Mouse (Mus musculus) forelimb bud, embryonic 11.5 days (tissue): ENCODE measurements around the gene Rho.

Source experiments
- DNase-seq: peaks from one replicate; pipeline ENCODE4 v3.0.0-alpha.2; 2012; ENCODE audit warnings: low read depth, low spot score

The Rho gene

GRCm38 (mm10) chr6:115956418-115956921, 24.9 kb downstream of the Rho start:
- no peak for DNase-seq

GRCm38 (mm10) chr6:115956922-115957601, 25.5 kb downstream of the Rho start:
- DNase-seq, result no peak

GRCm38 (mm10) chr6:115957681-115958080, 26.1 kb downstream of the Rho start:
- DNase-seq, result no peak

DNA sequence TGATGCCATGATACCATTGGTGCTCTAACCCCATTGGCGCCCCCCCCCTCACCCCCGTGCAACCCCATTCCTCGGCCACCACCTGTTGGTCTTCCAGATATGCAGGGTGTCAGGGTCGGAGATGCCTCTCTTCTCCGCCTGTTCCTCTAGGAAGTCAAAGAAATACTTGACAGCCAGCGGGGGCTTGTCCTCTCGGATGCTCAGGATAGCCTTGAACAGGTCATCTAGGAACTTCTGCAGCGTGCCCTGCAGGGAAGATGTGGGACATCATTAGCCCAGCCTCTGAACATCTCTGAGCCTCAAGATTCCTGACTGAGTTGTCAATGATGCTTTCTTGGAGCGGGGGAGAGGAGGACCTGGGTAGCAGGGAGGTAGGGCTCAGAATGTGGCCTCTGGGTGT, 26.9 kb downstream of the Rho start:
- DNase-seq, result no peak

DNA sequence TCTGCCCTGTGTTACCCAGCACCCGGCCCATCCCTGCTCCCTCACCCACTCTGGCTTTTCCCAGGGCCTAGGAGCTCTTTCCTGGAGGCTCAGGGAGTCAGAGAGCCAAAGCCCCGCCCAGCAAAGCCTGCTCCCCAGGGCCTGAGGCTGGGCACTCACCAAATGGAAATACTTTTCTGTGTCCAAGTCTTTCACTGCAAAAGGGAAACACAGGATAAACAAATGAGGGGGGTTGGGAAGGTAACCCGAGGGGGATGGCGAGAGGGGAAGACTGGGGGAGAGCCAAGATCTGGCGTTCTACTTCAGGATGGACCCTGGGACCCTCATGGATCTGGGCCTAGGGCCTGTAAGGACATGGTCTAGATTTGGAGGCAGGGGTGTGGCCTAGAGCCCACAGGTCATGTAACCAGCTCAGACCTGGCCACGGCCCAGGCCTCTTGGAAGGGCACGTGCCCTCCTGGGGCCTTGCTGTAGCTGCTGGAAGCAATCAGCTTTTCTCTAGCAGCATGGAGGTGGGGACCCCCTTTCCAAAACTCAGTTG, 27.7 kb downstream of the Rho start:
- no peak for DNase-seq

DNA sequence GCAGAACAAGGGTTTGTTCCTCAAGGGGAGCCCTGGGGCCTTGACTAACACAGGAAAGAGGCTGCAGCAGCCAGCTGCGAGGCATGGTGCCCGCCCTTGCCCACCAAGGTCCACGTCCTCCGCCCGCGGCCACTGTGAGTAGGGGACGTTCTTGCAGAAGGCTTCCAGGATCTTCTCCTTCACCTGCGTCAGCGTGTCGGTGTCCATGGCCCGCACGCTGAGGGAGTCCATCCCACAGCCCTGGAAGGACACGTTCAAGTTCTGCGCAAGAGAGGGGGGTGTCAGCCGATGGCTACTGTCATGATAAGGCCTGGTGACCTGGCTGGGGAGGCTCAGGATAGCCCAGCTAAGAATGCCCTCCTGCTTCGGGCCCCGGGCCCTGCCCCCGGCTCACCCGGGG, 28.8 kb downstream of the Rho start:
- DNase-seq, result no peak

- no peak for DNase-seq
Measured at GRCm38 (mm10) chr6:115961743-115962142, 30.2 kb downstream of the Rho start.

GRCm38 (mm10) chr6:115962439-115963085, 31.0 kb downstream of the Rho start:
- no peak for DNase-seq

DNA sequence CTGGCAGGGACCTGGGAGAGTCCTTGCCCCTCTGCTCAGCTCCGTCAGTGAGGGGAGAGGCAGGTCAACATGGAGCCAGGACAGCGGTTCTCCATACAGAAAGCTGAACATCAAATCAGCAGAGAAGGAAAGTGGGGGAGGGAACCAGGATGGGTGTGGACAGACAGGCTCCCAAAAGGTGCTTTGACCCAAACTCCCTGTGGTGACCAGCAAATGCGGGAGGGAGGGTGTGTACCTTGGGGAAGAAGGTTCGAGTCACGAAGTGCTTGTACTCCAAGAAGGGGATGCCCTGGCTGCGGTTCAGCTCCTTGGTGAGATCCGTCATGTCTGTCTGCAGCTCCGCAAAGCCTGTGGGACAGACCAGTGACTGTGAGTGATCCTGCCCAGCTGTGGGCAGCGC, 32.1 kb downstream of the Rho start:
- DNase-seq, result no peak

DNA sequence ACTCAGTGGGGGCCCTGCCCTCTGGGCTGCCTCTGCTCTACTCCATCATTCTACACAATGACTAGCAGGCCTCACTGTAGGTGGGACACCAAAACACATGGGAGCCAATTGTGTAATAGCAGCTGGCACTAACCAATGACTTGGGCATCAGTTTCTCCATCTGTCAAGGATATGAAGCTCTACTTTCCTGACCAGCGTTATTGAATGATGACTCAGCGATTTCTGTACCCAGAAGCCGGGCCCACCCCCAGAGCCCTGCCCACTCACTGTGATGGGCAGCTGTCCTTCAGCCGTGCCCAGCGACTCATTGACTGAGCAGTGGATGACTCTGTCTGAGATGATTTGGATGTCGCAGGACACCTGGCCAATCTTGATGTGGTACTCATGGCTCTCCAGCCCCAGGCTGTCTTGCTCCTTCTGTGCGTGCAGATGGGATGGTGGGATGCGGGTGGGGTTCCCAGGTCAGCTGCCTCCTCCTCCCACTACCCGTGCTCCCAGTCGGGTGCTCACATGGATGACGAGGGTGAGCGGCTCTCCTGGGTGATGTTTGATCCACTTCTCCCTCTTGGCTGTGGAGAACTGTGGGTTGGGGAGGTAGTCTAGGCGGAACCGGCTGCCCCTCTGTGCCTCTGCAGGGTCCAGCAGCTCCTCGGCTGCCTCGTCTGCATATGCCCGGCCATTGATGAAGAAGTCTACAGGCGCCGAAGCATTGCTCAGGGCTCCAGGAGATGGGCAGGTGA, 34.8 kb downstream of the Rho start:
- no peak for DNase-seq

- DNase-seq, result no peak
Measured at GRCm38 (mm10) chr6:115967291-115967880, 35.8 kb downstream of the Rho start.

DNA sequence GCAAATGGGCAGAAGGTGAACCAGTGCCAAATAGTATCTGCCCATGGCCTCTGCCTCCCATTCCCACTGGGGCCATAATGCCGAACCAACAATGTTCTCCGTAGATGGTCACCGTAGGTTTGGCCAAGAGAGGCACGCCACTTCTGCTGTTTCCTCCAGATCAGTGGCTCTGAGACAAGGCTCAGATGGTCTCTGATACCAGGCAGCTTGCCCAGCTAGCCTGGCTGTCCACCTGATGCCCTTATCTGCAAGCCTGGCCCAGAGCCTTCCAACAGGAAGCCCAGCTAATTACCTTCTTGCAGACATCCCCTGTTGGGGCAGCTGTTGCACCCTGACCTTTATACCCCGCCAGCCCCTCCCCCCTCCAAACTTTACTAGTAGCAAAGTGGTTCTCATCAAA, 36.5 kb downstream of the Rho start:
- no peak for DNase-seq

GRCm38 (mm10) chr6:115968700-115969099, 37.2 kb downstream of the Rho start:
- no peak for DNase-seq

DNA sequence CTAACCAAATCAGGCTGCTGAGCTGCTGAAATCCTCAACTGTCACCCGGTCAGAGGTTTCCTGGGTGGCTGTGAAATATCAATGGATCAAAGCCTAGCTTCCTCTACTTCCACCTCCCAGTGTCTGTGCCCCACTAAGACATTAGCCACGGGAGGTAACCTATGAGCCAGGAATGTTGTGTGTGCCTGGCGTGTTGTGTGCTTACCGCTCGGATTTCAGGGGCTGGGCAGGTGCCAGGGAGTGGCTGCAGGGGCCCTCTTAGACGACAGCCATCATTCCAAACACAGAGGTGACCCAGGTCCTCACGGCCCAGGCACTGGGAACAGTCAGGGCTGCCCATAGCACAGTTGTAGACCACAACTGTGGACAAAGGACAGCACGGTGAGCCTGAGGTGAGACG, 37.6 kb downstream of the Rho start:
- no peak for DNase-seq

GRCm38 (mm10) chr6:115969952-115970351, 38.4 kb downstream of the Rho start:
- DNase-seq, result no peak

GRCm38 (mm10) chr6:115971273-115972060, 39.9 kb downstream of the Rho start:
- DNase-seq, result no peak

GRCm38 (mm10) chr6:115972083-115972764, 40.7 kb downstream of the Rho start:
- DNase-seq, result no peak

GRCm38 (mm10) chr6:115973139-115973875, 41.8 kb downstream of the Rho start:
- no peak for DNase-seq

- no peak for DNase-seq
Measured at GRCm38 (mm10) chr6:115973881-115974662, 42.5 kb downstream of the Rho start.
